Mouse (Mus musculus) MEL (cell line): Measurements from ENCODE around the gene Cdh13. TPM values are rescaled to one million over a fixed set of nuclear protein-coding genes. Genes with fewer than 3 reads are reported as not detected.

Experiments
- DNase-seq: peaks from one replicate; pipeline ENCODE4 v3.0.0; 2011; ENCODE audit warnings: low read depth, low spot score
- H3K27ac ChIP-seq: 2 replicates; pipeline ENCODE4 v1.5.1; 2012; ENCODE audit warnings: low read depth, mild to moderate bottlenecking, control low read depth, low read length, moderate library complexity; ENCODE audit not compliant: control insufficient read depth
- H3K27me3 ChIP-seq, 2 experiments: fragments of 150-350 bp in 1 of 2; sonication (generic) in 1 of 2; 2 replicates each; pipeline ENCODE4 v1.6.1; 2012; ENCODE audit warnings: low read length in 2 of 2, mild to moderate bottlenecking in 2 of 2, improper control_type of control experiment in 1 of 2, moderate library complexity in 1 of 2; ENCODE audit not compliant: insufficient read depth in 2 of 2, control insufficient read depth in 1 of 2
- H3K36me3 ChIP-seq, 2 experiments: 2 replicates each; pipeline ENCODE4 v1.6.1; 2012 to 2014; ENCODE audit warnings: low read length in 2 of 2, improper control_type of control experiment in 1 of 2, inconsistent platforms in 1 of 2, mild to moderate bottlenecking in 1 of 2; ENCODE audit not compliant: insufficient read depth in 2 of 2, control insufficient read depth in 1 of 2
- H3K4me1 ChIP-seq, 2 experiments: fragments of 150-350 bp in 1 of 2; sonication (generic) in 1 of 2; 2 replicates each; pipeline ENCODE4 v1.6.1; 2012; ENCODE audit warnings: low read length in 2 of 2, improper control_type of control experiment in 1 of 2, mild to moderate bottlenecking in 1 of 2; ENCODE audit not compliant: insufficient read depth in 2 of 2, control insufficient read depth in 1 of 2
- H3K4me3 ChIP-seq, 2 experiments: fragments of 150-350 bp in 1 of 2; sonication (generic) in 1 of 2; 2 replicates each; pipeline ENCODE4 v1.5.1; 2012; ENCODE audit warnings: low read depth in 2 of 2, low read length in 2 of 2, mild to moderate bottlenecking in 2 of 2, moderate library complexity in 2 of 2, control low read depth in 1 of 2, improper control_type of control experiment in 1 of 2; ENCODE audit not compliant: control insufficient read depth in 1 of 2, insufficient read depth in 1 of 2
- H3K79me2 ChIP-seq: 2 replicates; pipeline ENCODE4 v1.6.1; 2012; ENCODE audit warnings: mild to moderate bottlenecking, low read length, moderate library complexity; ENCODE audit not compliant: control insufficient read depth, poor library complexity, insufficient read depth
- H3K9ac ChIP-seq: 2 replicates; pipeline ENCODE4 v1.6.1; 2012; ENCODE audit warnings: low read depth, mild to moderate bottlenecking, control low read depth, low read length, moderate library complexity; ENCODE audit not compliant: control insufficient read depth, poor library complexity, severe bottlenecking
- H3K9me3 ChIP-seq: fragments of 150-350 bp; sonication (generic); replicated peaks from 2 replicates; pipeline ENCODE4 v1.6.1; 2012; ENCODE audit warnings: mild to moderate bottlenecking, low read length, improper control_type of control experiment, moderate library complexity; ENCODE audit not compliant: insufficient read depth
- CHD1 ChIP-seq: IDR thresholded peaks from 2 replicates; pipeline ENCODE4 v1.6.1; 2012; ENCODE audit warnings: low read depth, mild to moderate bottlenecking, inconsistent platforms, low read length, improper control_type of control experiment
- EP300 ChIP-seq, 2 experiments: IDR thresholded peaks; 2 replicates each; pipeline ENCODE4 v1.6.1; 2011; ENCODE audit warnings: improper control_type of control experiment in 2 of 2, low read length in 2 of 2, low read depth in 1 of 2, mild to moderate bottlenecking in 1 of 2
- GATA1 ChIP-seq: IDR thresholded peaks from 2 replicates; pipeline ENCODE4 v1.6.1; 2011; ENCODE audit warnings: low read depth, low read length, improper control_type of control experiment
- HCFC1 ChIP-seq: IDR thresholded peaks from 2 replicates; pipeline ENCODE4 v1.6.1; 2012; ENCODE audit warnings: low read depth, mild to moderate bottlenecking, inconsistent platforms, low read length, improper control_type of control experiment, moderate library complexity
- JUND ChIP-seq: IDR thresholded peaks from 2 replicates; pipeline ENCODE4 v1.6.1; 2011; ENCODE audit warnings: low read depth, mild to moderate bottlenecking, improper control_type of control experiment, low read length
- KAT2A ChIP-seq: conservative IDR thresholded peaks from 2 replicates; pipeline ENCODE4 v1.6.1; 2012; ENCODE audit warnings: low read depth, low read length, improper control_type of control experiment, inconsistent platforms
- MAX ChIP-seq: IDR thresholded peaks from 2 replicates; pipeline ENCODE4 v1.6.1; 2011; ENCODE audit warnings: low read length, improper control_type of control experiment
- MEF2A ChIP-seq: IDR thresholded peaks from 2 replicates; pipeline ENCODE4 v1.6.1; 2014; ENCODE audit warnings: low read depth, mild to moderate bottlenecking, inconsistent platforms, low read length, improper control_type of control experiment; ENCODE audit not compliant: poor library complexity, insufficient replicate concordance, severe bottlenecking; ENCODE audit errors: extremely low read depth
- MXI1 ChIP-seq: IDR thresholded peaks from 2 replicates; pipeline ENCODE4 v1.6.1; 2011; ENCODE audit warnings: mild to moderate bottlenecking, low read depth, low read length, improper control_type of control experiment
- MYB ChIP-seq: IDR thresholded peaks from 2 replicates; pipeline ENCODE4 v1.6.1; 2011; ENCODE audit warnings: mild to moderate bottlenecking, low read depth, low read length, improper control_type of control experiment
- MYC ChIP-seq: IDR thresholded peaks from 2 replicates; pipeline ENCODE4 v1.6.1; 2011; ENCODE audit warnings: low read depth, mild to moderate bottlenecking, low read length, improper control_type of control experiment, moderate library complexity
- RAD21 ChIP-seq: IDR thresholded peaks from 2 replicates; pipeline ENCODE4 v1.6.1; 2011; ENCODE audit warnings: mild to moderate bottlenecking, low read depth, low read length, improper control_type of control experiment
- SMC3 ChIP-seq: IDR thresholded peaks from 2 replicates; pipeline ENCODE4 v1.6.1; 2011; ENCODE audit warnings: low read depth, low read length, improper control_type of control experiment
- TCF12 ChIP-seq: IDR thresholded peaks from 2 replicates; pipeline ENCODE4 v1.6.1; 2014; ENCODE audit warnings: low read depth, mild to moderate bottlenecking, inconsistent platforms, low read length, improper control_type of control experiment, moderate library complexity
- USF1 ChIP-seq: IDR thresholded peaks from 2 replicates; pipeline ENCODE4 v1.6.1; 2014; ENCODE audit warnings: low read depth, mild to moderate bottlenecking, inconsistent platforms, low read length, improper control_type of control experiment, moderate library complexity
- USF2 ChIP-seq, 2 experiments: IDR thresholded peaks; 2 replicates each; pipeline ENCODE4 v1.6.1; 2011 to 2012; ENCODE audit warnings: improper control_type of control experiment in 2 of 2, low read length in 2 of 2, borderline replicate concordance in 1 of 2, inconsistent platforms in 1 of 2, low read depth in 1 of 2, mild to moderate bottlenecking in 1 of 2; ENCODE audit not compliant: insufficient read depth in 1 of 2
- ZKSCAN1 ChIP-seq: IDR thresholded peaks from 2 replicates; pipeline ENCODE4 v1.6.1; 2012; ENCODE audit warnings: low read depth, mild to moderate bottlenecking, inconsistent platforms, low read length, improper control_type of control experiment, moderate library complexity
- ZMIZ1 ChIP-seq: IDR thresholded peaks from 2 replicates; pipeline ENCODE4 v1.6.1; 2012; ENCODE audit warnings: low read depth, mild to moderate bottlenecking, inconsistent platforms, low read length, improper control_type of control experiment, moderate library complexity
- polyA plus RNA-seq, 2 experiments: library from polyadenylated mRNA; stranded (reverse) in 1 of 2; unstranded in 1 of 2; fragments of >175 nt in 1 of 2; fragments of >200 nt in 1 of 2; gene quantifications; 2 replicates each; pipeline versions ENCODE4 v1.2.1 to v1.2.4; 2012; ENCODE audit warnings: low replicate concordance in 2 of 2, low read depth in 1 of 2; ENCODE audit not compliant: insufficient read length in 2 of 2, insufficient read depth in 1 of 2, missing spikeins in 1 of 2
- total RNA-seq: library from RNA; depleted of rRNA; stranded (reverse); fragments of 300-350 nt; gene quantifications from 2 replicates; pipeline ENCODE4 v1.2.3, GENCODE M21; 2012

The Cdh13 gene
- total and polyA plus RNA-seq, 3 experiments, result not detected

DNA sequence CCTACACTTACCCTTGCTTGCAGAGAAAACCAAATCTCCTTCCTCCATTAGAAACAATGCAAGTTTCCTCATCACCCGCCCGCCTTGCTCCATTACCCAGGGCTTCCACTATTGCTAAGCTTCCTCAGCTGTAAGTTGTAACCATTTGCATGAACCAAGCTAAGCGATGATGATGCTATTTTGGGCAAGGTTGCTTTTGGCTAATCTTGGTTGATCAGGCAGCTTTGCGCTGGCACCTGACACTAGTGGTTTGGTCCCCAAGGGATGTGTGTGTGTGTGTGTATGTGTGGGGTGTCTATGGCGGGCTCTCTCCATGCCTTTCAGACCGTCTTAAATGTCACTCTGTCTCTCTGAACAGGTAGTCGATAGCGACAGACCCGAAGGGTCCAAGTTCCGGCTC lies 567.8 kb downstream of the Cdh13 start:
- DNase-seq, result no peak
- Histone ChIP-seq H3K36me3 (no peaks in the 10 kb centered on the region), H3K4me3 (no peak overlapping the region), H3K79me2 (no peaks in the 10 kb centered on the region), H3K27ac (no peak overlapping the region), H3K27me3 (no peaks in the 10 kb centered on the region), H3K4me1 (no peaks in the 10 kb centered on the region), H3K9me3 (no peaks in the 10 kb centered on the region), H3K9ac (no peak overlapping the region)
- no peak for TF ChIP-seq USF1
- no peak for TF ChIP-seq TCF12
- TF ChIP-seq MAX, result no peak
- TF ChIP-seq MXI1, result no peak
- no peak for TF ChIP-seq GATA1
- TF ChIP-seq EP300 (IDR thresholded peaks at IDR 0.05; ENCODE audit: low read depth in 1 of 2, low read length in 2 of 2), result no peak
- no peak for TF ChIP-seq HCFC1

GRCm38 (mm10) chr8:118852861-118853260 lies 569.3 kb downstream of the Cdh13 start:
- Histone ChIP-seq H3K27ac (no peak overlapping the region), H3K9me3 (no peaks in the 10 kb centered on the region), H3K9ac (no peak overlapping the region), H3K27me3 (no peaks in the 10 kb centered on the region), H3K4me3 (no peak overlapping the region), H3K36me3 (no peaks in the 10 kb centered on the region), H3K79me2 (no peaks in the 10 kb centered on the region), H3K4me1 (no peaks in the 10 kb centered on the region)
- DNase-seq, result no peak
- TF ChIP-seq JUND, result no peak
- no peak for TF ChIP-seq MYB
- no peak for TF ChIP-seq USF1
- no peak for TF ChIP-seq MEF2A
- no peak for TF ChIP-seq KAT2A
- no peak for TF ChIP-seq ZMIZ1
- no peak for TF ChIP-seq SMC3
- TF ChIP-seq MXI1, result no peak
- TF ChIP-seq MYC, result no peak
- TF ChIP-seq HCFC1, result no peak
- TF ChIP-seq TCF12, result no peak
- no peak for TF ChIP-seq RAD21
- no peak for TF ChIP-seq USF2 (IDR thresholded peaks at IDR 0.05; ENCODE audit: borderline replicate concordance in 1 of 2, insufficient read depth in 1 of 2, low read depth in 1 of 2, low read length in 2 of 2)
- no peak for TF ChIP-seq ZKSCAN1
- no peak for TF ChIP-seq CHD1
